Mouse (Mus musculus): Measurements from ENCODE around the gene Srpk3. TPM values are rescaled to one million over a fixed set of nuclear protein-coding genes. Genes with fewer than 3 reads are reported as not detected.

Srpk3 gene
- polyA plus RNA-seq, 1 experiment from 2014 or later, result 4.0 TPM

GRCm38 (mm10) chrX:73798502-73798901 is 24.3 kb downstream of the Srpk3 start:
- no peak for TF ChIP-seq CTCF (IDR thresholded peaks at IDR 0.05)
- no peak for DNase-seq (ENCODE audit: low read depth, low spot score)
- ATAC-seq, result peak; percentile 79
- in situ Hi-C loops (cut with MboI; ENCODE audit: low pct_unique_long_range_greater_than_20kb), result no loop called here
- CTCF ChIA-PET, result interaction anchor here (1.2 to 1.7 kb wide), 5 partner anchors 27 to 135 kb away, joined by 3 to 9 read pairs (median 4); partner anchors contain the start of gene Avpr2
- H3K27me3 ChIP-seq, result peaks cover 10% of the 10 kb centered on the region
- POLR2A ChIA-PET, result interaction anchor here (1.4 kb wide), 1 partner anchor 97 kb away, joined by 3 read pairs; no protein-coding TSS in a partner anchor

- in situ Hi-C loops (cut with MboI; ENCODE audit: low pct_unique_long_range_greater_than_20kb), result no loop called here
- DNase-seq (ENCODE audit: low read depth, low spot score) (no peak), ATAC-seq (no peak)
- ChIA-PET CTCF (no interaction called here), POLR2A (interaction anchor here (0.7 kb wide), 1 partner anchor 47 kb away, joined by 8 read pairs; no protein-coding TSS in a partner anchor)
- no peak for TF ChIP-seq CTCF (IDR thresholded peaks at IDR 0.05)
- peaks cover 16% of the 10 kb centered on the region for H3K27me3 ChIP-seq
These were observed 31.6 kb downstream of the Srpk3 start for GRCm38 (mm10) chrX:73805814-73806213.

- POLR2A ChIA-PET, result interaction anchor here (1.0 kb wide), 1 partner anchor 9 kb away, joined by 4 read pairs; no protein-coding TSS in a partner anchor
These were observed 40.9 kb downstream of the Srpk3 start for GRCm38 (mm10) chrX:73815072-73815471.

GRCm38 (mm10) chrX:73816596-73817314 is 42.5 kb downstream of the Srpk3 start:
- CTCF ChIA-PET, result no interaction called here
- in situ Hi-C loops (cut with MboI; ENCODE audit: low pct_unique_long_range_greater_than_20kb), result no loop called here

More at GRCm38 (mm10) chrX:73815072-73815471, 40.9 kb downstream of the Srpk3 start:
- CTCF ChIA-PET, result interaction anchor here (1.0 kb wide), 1 partner anchor 12 kb away, joined by 3 read pairs; no protein-coding TSS in a partner anchor
- DNase-seq (ENCODE audit: low read depth, low spot score) (no peak), ATAC-seq (no peak)
- in situ Hi-C loops (cut with MboI; ENCODE audit: low pct_unique_long_range_greater_than_20kb), result no loop called here
- H3K27me3 ChIP-seq, result peaks cover 9% of the 10 kb centered on the region
- TF ChIP-seq CTCF (IDR thresholded peaks at IDR 0.05), result no peak

GRCm38 (mm10) chrX:73823747-73824146 is 49.5 kb downstream of the Srpk3 start:
- CTCF ChIA-PET, result no interaction called here
- in situ Hi-C loops (cut with MboI; ENCODE audit: low pct_unique_long_range_greater_than_20kb), result no loop called here
- peaks cover 15% of the 10 kb centered on the region for H3K27me3 ChIP-seq
- TF ChIP-seq CTCF (IDR thresholded peaks at IDR 0.05), result no peak
- ATAC-seq (no peak), DNase-seq (ENCODE audit: low read depth, low spot score) (no peak)
- POLR2A ChIA-PET, result interaction anchor here (0.8 kb wide), 1 partner anchor 8 kb away, joined by 4 read pairs; no protein-coding TSS in a partner anchor

More at GRCm38 (mm10) chrX:73816596-73817314, 42.5 kb downstream of the Srpk3 start:
- no peak for DNase-seq (ENCODE audit: low read depth, low spot score)
- peaks cover 9% of the 10 kb centered on the region for H3K27me3 ChIP-seq
- POLR2A ChIA-PET, result no interaction called here
- no peak for TF ChIP-seq CTCF (IDR thresholded peaks at IDR 0.05)
- ATAC-seq, result no peak

GRCm38 (mm10) chrX:73824185-73825151 is 50.3 kb downstream of the Srpk3 start, which contains the start of gene Pdzd4:
Gene Pdzd4 (minus strand): TSS chrX:73824969.
- POLR2A ChIA-PET, result interaction anchor here (0.8 kb wide), 1 partner anchor 9 kb away, joined by 4 read pairs; no protein-coding TSS in a partner anchor
- peaks cover 7% of the 10 kb centered on the region for H3K27me3 ChIP-seq
- in situ Hi-C loops (cut with MboI; ENCODE audit: low pct_unique_long_range_greater_than_20kb), result no loop called here
- no peak for TF ChIP-seq CTCF (IDR thresholded peaks at IDR 0.05)
- ATAC-seq (peak; percentile 75), DNase-seq (ENCODE audit: low read depth, low spot score) (no peak)
- CTCF ChIA-PET, result interaction anchor here (1.1 kb wide), 1 partner anchor 26 kb away, joined by 3 read pairs; no protein-coding TSS in a partner anchor

Other genes starting within 250 kb of the Srpk3 start
- gene Dusp9, start 135.0 kb upstream of the Srpk3 start, polyA plus RNA-seq (2021), result 0.08 TPM
- gene Pnck, start 114.3 kb upstream of the Srpk3 start, polyA plus RNA-seq (2021), result 0.18 TPM
- 192 TPM for gene Slc6a8, start 101.3 kb upstream of the Srpk3 start, polyA plus RNA-seq (2021)
- gene Bcap31, start 58.2 kb upstream of the Srpk3 start, polyA plus RNA-seq (2021), result 324 TPM
- gene Abcd1, start 57.8 kb upstream of the Srpk3 start, polyA plus RNA-seq (2021), result 13.3 TPM
- 0.06 TPM for gene Plxnb3, start 17.3 kb upstream of the Srpk3 start, polyA plus RNA-seq (2021)
- 275 TPM for gene Idh3g, start 12.5 kb downstream of the Srpk3 start, polyA plus RNA-seq (2021)
- gene Ssr4, start 12.6 kb downstream of the Srpk3 start, polyA plus RNA-seq (2021), result 194 TPM
- gene Pdzd4, start 50.6 kb downstream of the Srpk3 start, polyA plus RNA-seq (2021), result 30.5 TPM
- 0.05 TPM for gene Avpr2, start 117.7 kb downstream of the Srpk3 start, polyA plus RNA-seq (2021)
- 320 TPM for gene L1cam, start 121.7 kb downstream of the Srpk3 start, polyA plus RNA-seq (2021)
- gene Arhgap4, start 147.5 kb downstream of the Srpk3 start, polyA plus RNA-seq (2021), result 1.0 TPM
- 98.0 TPM for gene Naa10, start 147.5 kb downstream of the Srpk3 start, polyA plus RNA-seq (2021)
- 166 TPM for gene Renbp, start 156.4 kb downstream of the Srpk3 start, polyA plus RNA-seq (2021)
- gene Hcfc1, start 192.0 kb downstream of the Srpk3 start, polyA plus RNA-seq (2021), result 81.1 TPM
- 106 TPM for gene Irak1, start 249.5 kb downstream of the Srpk3 start, polyA plus RNA-seq (2021)